Mouse (Mus musculus) stomach, postnatal 0 days (tissue): ENCODE results near the gene Gbp6.
"Not testable (repeated sequence)": the region's sequence is repeated elsewhere in the genome, so short reads cannot be mapped to it uniquely, and the experiment has no call there.

Experiments
- CTCF ChIP-seq: IDR thresholded peaks from 2 replicates; pipeline ENCODE4 v1.5.1; 2016; ENCODE audit warnings: antibody characterized with exemption, low read depth, mild to moderate bottlenecking, moderate library complexity
- EP300 ChIP-seq: optimal IDR thresholded peaks from 2 replicates; pipeline ENCODE3; 2016; ENCODE audit warnings: antibody characterized with exemption

DNA sequence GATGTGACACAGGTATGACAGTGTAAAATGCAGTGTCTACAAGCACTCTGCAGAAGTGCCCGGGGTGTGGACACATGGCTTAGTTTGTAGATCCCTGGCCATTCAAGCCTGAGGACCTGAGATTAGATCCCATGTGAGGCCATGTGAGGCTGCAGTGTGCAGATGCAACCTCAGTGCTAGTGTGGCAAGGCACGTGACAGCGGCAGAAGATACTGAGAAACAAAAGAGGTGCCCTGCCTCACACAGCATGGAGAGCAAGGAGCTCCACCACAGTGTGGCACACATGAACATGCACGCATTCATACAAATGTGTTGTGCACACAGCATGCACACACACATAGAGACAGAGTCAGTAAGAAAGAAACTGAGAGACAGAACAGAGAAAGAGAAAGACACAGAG lies 12.2 kb upstream of the Gbp6 start:
- not testable (repeated sequence) for TF ChIP-seq CTCF, EP300
